Mouse (Mus musculus) CH12.LX (cell line): ENCODE measurements around the gene Tmem119.

Experiments used
- CTCF ChIP-seq, 2 experiments: IDR thresholded peaks in 1 of 2; conservative IDR thresholded peaks in 1 of 2; 2 replicates each; pipeline ENCODE4 v1.5.1; 2011 to 2012; ENCODE audit warnings: low read depth in 2 of 2, low read length in 2 of 2, improper control_type of control experiment in 1 of 2, inconsistent platforms in 1 of 2, mild to moderate bottlenecking in 1 of 2, moderate library complexity in 1 of 2
- EP300 ChIP-seq: IDR thresholded peaks from 2 replicates; pipeline ENCODE4 v1.6.1; 2011; ENCODE audit warnings: low read length, improper control_type of control experiment
- JUND ChIP-seq: conservative IDR thresholded peaks from 2 replicates; pipeline ENCODE4 v1.6.1; 2011; ENCODE audit warnings: low read depth, low read length, improper control_type of control experiment
- MAX ChIP-seq: IDR thresholded peaks from 2 replicates; pipeline ENCODE4 v1.6.1; 2011; ENCODE audit warnings: low read length, improper control_type of control experiment
- POLR2A ChIP-seq: IDR thresholded peaks from 2 replicates; pipeline ENCODE4 v1.6.1; 2011; ENCODE audit warnings: low read depth, mild to moderate bottlenecking, improper control_type of control experiment, low read length
- ZC3H11A ChIP-seq: IDR thresholded peaks from 2 replicates; pipeline ENCODE4 v1.6.1; 2012; ENCODE audit warnings: low read depth, mild to moderate bottlenecking, inconsistent platforms, low read length, improper control_type of control experiment
- ZMIZ1 ChIP-seq: IDR thresholded peaks from 2 replicates; pipeline ENCODE4 v1.6.1; 2012; ENCODE audit warnings: low read depth, mild to moderate bottlenecking, inconsistent platforms, low read length, improper control_type of control experiment

- no peak for TF ChIP-seq EP300
- no peak for TF ChIP-seq MAX
- no peak for TF ChIP-seq JUND
- no peak for TF ChIP-seq ZMIZ1
- TF ChIP-seq CTCF (conservative IDR thresholded peaks at IDR 0.05 in 1 of 2, IDR thresholded peaks at IDR 0.05 in 1 of 2; ENCODE audit: low read depth in 2 of 2, low read length in 2 of 2), result no peak
- TF ChIP-seq POLR2A, result no peak
- TF ChIP-seq ZC3H11A, result no peak
Observed at GRCm38 (mm10) chr5:113842244-113842643, 41.9 kb upstream of the Tmem119 start.
